Mouse (Mus musculus) liver, adult 2 months (tissue): Measurements from ENCODE around the gene Col28a1. TPM values are rescaled to one million over a fixed set of nuclear protein-coding genes. Genes with fewer than 3 reads are reported as not detected.

Experiments
- DNase-seq: peaks from one replicate; pipeline ENCODE4 v3.0.0-alpha.2; 2011; ENCODE audit warnings: low read depth, low spot score; ENCODE audit errors: extremely low read depth
- H3K27ac ChIP-seq: fragments of 200-500 bp; replicated peaks from 2 replicates; pipeline ENCODE4 v1.5.1; 2012; ENCODE audit warnings: low read depth, mild to moderate bottlenecking, control low read depth, inconsistent platforms, low read length; ENCODE audit not compliant: insufficient read depth
- H3K27me3 ChIP-seq: fragments of 200-500 bp; 2 replicates; pipeline ENCODE4 v1.6.1; 2012; ENCODE audit warnings: mild to moderate bottlenecking, moderate library complexity, low read length, inconsistent platforms; ENCODE audit not compliant: control insufficient read depth, insufficient read depth
- H3K36me3 ChIP-seq: fragments of 200-500 bp; 2 replicates; pipeline ENCODE4 v1.6.1; 2012; ENCODE audit warnings: low read length, inconsistent platforms; ENCODE audit not compliant: control insufficient read depth, insufficient read depth
- H3K4me1 ChIP-seq: fragments of 200-500 bp; 2 replicates; pipeline ENCODE4 v1.6.1; 2011; ENCODE audit warnings: low read length; ENCODE audit not compliant: control insufficient read depth, insufficient read depth
- H3K4me3 ChIP-seq: fragments of 200-500 bp; 2 replicates; pipeline ENCODE4 v1.5.1; 2011; ENCODE audit warnings: low read depth, mild to moderate bottlenecking, control low read depth, low read length, moderate library complexity; ENCODE audit not compliant: insufficient read depth
- H3K79me2 ChIP-seq: fragments of 200-500 bp; 2 replicates; pipeline ENCODE4 v1.6.1; 2012; ENCODE audit warnings: inconsistent platforms, mild to moderate bottlenecking, low read length, moderate library complexity; ENCODE audit not compliant: control insufficient read depth, insufficient read depth
- H3K9ac ChIP-seq: fragments of 200-500 bp; 2 replicates; pipeline ENCODE4 v1.6.1; 2012; ENCODE audit warnings: low read depth, mild to moderate bottlenecking, control low read depth, inconsistent platforms, low read length
- CTCF ChIP-seq: fragments of 200-500 bp; IDR thresholded peaks from 2 replicates; pipeline ENCODE4 v1.5.1; 2011; ENCODE audit warnings: low read depth, low read length, control low read depth
- POLR2A ChIP-seq: fragments of 200-500 bp; IDR thresholded peaks from 2 replicates; pipeline ENCODE4 v1.6.1; 2011; ENCODE audit warnings: low read length, control low read depth; ENCODE audit not compliant: insufficient read depth; ENCODE audit errors: extremely low read depth
- WGBS: fragments of 180-500 bp; shearing (Covaris S2); methylation state at CpG from one replicate; pipeline ENCODE4 v1.1.7; 2018; 5-methylcytosine and 5-hydroxymethylcytosine counted together
- polyA plus RNA-seq: library from polyadenylated mRNA; depleted of rRNA; stranded (reverse); fragments of >200 nt; gene quantifications from 2 replicates; pipeline ENCODE4 v1.2.3, GENCODE M21; 2012
- total RNA-seq: library from RNA; depleted of rRNA; stranded (reverse); fragments of >200 nt; gene quantifications from 2 replicates; pipeline ENCODE4 v1.2.3, GENCODE M21; 2014

Gene Col28a1
- total and polyA plus RNA-seq, 2 experiments = under 0.01 TPM; not detected in 1

GRCm38 (mm10) chr6:8105870-8106706 lies 86.3 kb downstream of the Col28a1 start:
- H3K4me3 ChIP-seq = no peak overlapping the region
- no peaks in the 10 kb centered on the region for H3K4me1 ChIP-seq
- no peak for DNase-seq
- 70% methylated on average over 10 of the region's 10 CpGs for WGBS
- H3K27ac ChIP-seq = no peak overlapping the region
- no peaks in the 10 kb centered on the region for H3K27me3 ChIP-seq
- no peak for TF ChIP-seq POLR2A
- TF ChIP-seq CTCF = no peak
- no peak overlapping the region for H3K9ac ChIP-seq
- no peaks in the 10 kb centered on the region for H3K79me2 ChIP-seq
- H3K36me3 ChIP-seq = no peaks in the 10 kb centered on the region

GRCm38 (mm10) chr6:8101224-8101623 lies 91.2 kb downstream of the Col28a1 start:
- H3K9ac ChIP-seq = no peak overlapping the region
- H3K27me3 ChIP-seq = no peaks in the 10 kb centered on the region
- no peaks in the 10 kb centered on the region for H3K79me2 ChIP-seq
- H3K27ac ChIP-seq = no peak overlapping the region
- no peak for DNase-seq
- no peaks in the 10 kb centered on the region for H3K36me3 ChIP-seq
- H3K4me1 ChIP-seq = no peaks in the 10 kb centered on the region
- TF ChIP-seq CTCF = no peak
- TF ChIP-seq POLR2A = no peak
- H3K4me3 ChIP-seq = no peak overlapping the region

DNA sequence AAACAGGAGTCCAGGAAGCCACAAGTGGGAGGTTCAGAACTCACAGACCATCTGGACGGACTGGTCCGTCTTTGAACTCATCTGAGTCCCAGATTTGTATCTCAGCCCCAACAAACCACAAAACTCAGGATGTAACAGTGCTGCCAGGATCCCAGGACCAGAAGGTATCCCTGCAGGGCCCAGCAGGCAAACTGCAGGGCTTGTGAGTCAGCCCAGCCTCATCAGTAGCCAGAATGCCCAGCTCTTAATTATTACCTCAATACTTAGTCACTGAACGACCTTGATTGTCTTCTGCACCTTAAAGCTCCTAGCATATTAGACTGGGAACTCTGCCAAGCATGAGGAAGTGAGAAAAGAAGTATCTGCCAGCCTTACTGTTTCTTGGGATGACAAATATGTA lies 96.6 kb downstream of the Col28a1 start:
- H3K4me1 ChIP-seq = no peaks in the 10 kb centered on the region
- WGBS = 58% methylated on average over 3 of the region's 3 CpGs
- no peak overlapping the region for H3K27ac ChIP-seq

GRCm38 (mm10) chr6:8094160-8094953 lies 98.1 kb downstream of the Col28a1 start:
- Histone ChIP-seq H3K9ac (no peak overlapping the region), H3K36me3 (no peaks in the 10 kb centered on the region), H3K4me1 (no peaks in the 10 kb centered on the region), H3K27ac (no peak overlapping the region), H3K27me3 (no peaks in the 10 kb centered on the region), H3K4me3 (no peak overlapping the region), H3K79me2 (no peaks in the 10 kb centered on the region)
- TF ChIP-seq CTCF (no peak), POLR2A (no peak)
- no peak for DNase-seq
- 74% methylated on average over 8 of the region's 8 CpGs for WGBS

More for the DNA sequence above, 96.6 kb downstream of the Col28a1 start:
- TF ChIP-seq POLR2A (no peak), CTCF (no peak)
- Histone ChIP-seq H3K9ac (no peak overlapping the region), H3K27me3 (no peaks in the 10 kb centered on the region), H3K79me2 (no peaks in the 10 kb centered on the region), H3K36me3 (no peaks in the 10 kb centered on the region), H3K4me3 (no peak overlapping the region)
- DNase-seq = no peak

GRCm38 (mm10) chr6:8093556-8093955 lies 98.9 kb downstream of the Col28a1 start:
- H3K36me3 ChIP-seq = no peaks in the 10 kb centered on the region
- H3K27ac ChIP-seq = no peak overlapping the region
- H3K27me3 ChIP-seq = no peaks in the 10 kb centered on the region
- 80% methylated on average over 7 of the region's 7 CpGs for WGBS
- no peaks in the 10 kb centered on the region for H3K4me1 ChIP-seq
- no peak for DNase-seq
- no peak for TF ChIP-seq POLR2A
- TF ChIP-seq CTCF = no peak
- H3K79me2 ChIP-seq = no peaks in the 10 kb centered on the region
- no peak overlapping the region for H3K4me3 ChIP-seq
- no peak overlapping the region for H3K9ac ChIP-seq

- no peaks in the 10 kb centered on the region for H3K79me2 ChIP-seq
- no peaks in the 10 kb centered on the region for H3K27me3 ChIP-seq
- H3K9ac ChIP-seq = no peak overlapping the region
- no peaks in the 10 kb centered on the region for H3K4me1 ChIP-seq
- peak; percentile 74 for TF ChIP-seq CTCF
- TF ChIP-seq POLR2A = no peak
- no peaks in the 10 kb centered on the region for H3K36me3 ChIP-seq
- DNase-seq = peak; percentile 25
- no peak overlapping the region for H3K4me3 ChIP-seq
- 34% methylated on average over 3 of the region's 3 CpGs for WGBS
- H3K27ac ChIP-seq = no peak overlapping the region
Observed at GRCm38 (mm10) chr6:8086847-8087246, 105.6 kb downstream of the Col28a1 start.
